Mouse (Mus musculus) MEL (cell line): ENCODE data around the gene Vars. TPM values are rescaled to one million over a fixed set of nuclear protein-coding genes. Genes with fewer than 3 reads are reported as not detected.

Experiments used
- DNase-seq: peaks from one replicate; pipeline ENCODE4 v3.0.0; 2011; ENCODE audit warnings: low read depth, low spot score
- H3K27ac ChIP-seq: 2 replicates; pipeline ENCODE4 v1.5.1; 2012; ENCODE audit warnings: low read depth, mild to moderate bottlenecking, control low read depth, low read length, moderate library complexity; ENCODE audit not compliant: control insufficient read depth
- H3K27me3 ChIP-seq, 2 experiments: fragments of 150-350 bp in 1 of 2; sonication (generic) in 1 of 2; 2 replicates each; pipeline ENCODE4 v1.6.1; 2012; ENCODE audit warnings: low read length in 2 of 2, mild to moderate bottlenecking in 2 of 2, improper control_type of control experiment in 1 of 2, moderate library complexity in 1 of 2; ENCODE audit not compliant: insufficient read depth in 2 of 2, control insufficient read depth in 1 of 2
- H3K36me3 ChIP-seq, 2 experiments: 2 replicates each; pipeline ENCODE4 v1.6.1; 2012 to 2014; ENCODE audit warnings: low read length in 2 of 2, improper control_type of control experiment in 1 of 2, inconsistent platforms in 1 of 2, mild to moderate bottlenecking in 1 of 2; ENCODE audit not compliant: insufficient read depth in 2 of 2, control insufficient read depth in 1 of 2
- H3K4me1 ChIP-seq, 2 experiments: fragments of 150-350 bp in 1 of 2; sonication (generic) in 1 of 2; 2 replicates each; pipeline ENCODE4 v1.6.1; 2012; ENCODE audit warnings: low read length in 2 of 2, improper control_type of control experiment in 1 of 2, mild to moderate bottlenecking in 1 of 2; ENCODE audit not compliant: insufficient read depth in 2 of 2, control insufficient read depth in 1 of 2
- H3K4me3 ChIP-seq, 2 experiments: fragments of 150-350 bp in 1 of 2; sonication (generic) in 1 of 2; 2 replicates each; pipeline ENCODE4 v1.5.1; 2012; ENCODE audit warnings: low read depth in 2 of 2, low read length in 2 of 2, mild to moderate bottlenecking in 2 of 2, moderate library complexity in 2 of 2, control low read depth in 1 of 2, improper control_type of control experiment in 1 of 2; ENCODE audit not compliant: control insufficient read depth in 1 of 2, insufficient read depth in 1 of 2
- H3K79me2 ChIP-seq: 2 replicates; pipeline ENCODE4 v1.6.1; 2012; ENCODE audit warnings: mild to moderate bottlenecking, low read length, moderate library complexity; ENCODE audit not compliant: control insufficient read depth, poor library complexity, insufficient read depth
- H3K9ac ChIP-seq: 2 replicates; pipeline ENCODE4 v1.6.1; 2012; ENCODE audit warnings: low read depth, mild to moderate bottlenecking, control low read depth, low read length, moderate library complexity; ENCODE audit not compliant: control insufficient read depth, poor library complexity, severe bottlenecking
- H3K9me3 ChIP-seq: fragments of 150-350 bp; sonication (generic); replicated peaks from 2 replicates; pipeline ENCODE4 v1.6.1; 2012; ENCODE audit warnings: mild to moderate bottlenecking, low read length, improper control_type of control experiment, moderate library complexity; ENCODE audit not compliant: insufficient read depth
- BHLHE40 ChIP-seq: IDR thresholded peaks from 2 replicates; pipeline ENCODE4 v1.6.1; 2012; ENCODE audit warnings: low read depth, mild to moderate bottlenecking, inconsistent platforms, low read length, improper control_type of control experiment, borderline replicate concordance
- CTCF ChIP-seq, 3 experiments: IDR thresholded peaks in 2 of 3; conservative IDR thresholded peaks in 1 of 3; 2 replicates each; pipeline ENCODE4 v1.5.1; 2011 to 2012; ENCODE audit warnings: low read length in 3 of 3, low read depth in 2 of 3, mild to moderate bottlenecking in 2 of 3, improper control_type of control experiment in 1 of 3, inconsistent platforms in 1 of 3, mixed read lengths in 1 of 3, moderate library complexity in 1 of 3; ENCODE audit not compliant: control insufficient read depth in 1 of 3, insufficient read depth in 1 of 3, poor library complexity in 1 of 3, severe bottlenecking in 1 of 3
- EP300 ChIP-seq, 2 experiments: IDR thresholded peaks; 2 replicates each; pipeline ENCODE4 v1.6.1; 2011; ENCODE audit warnings: improper control_type of control experiment in 2 of 2, low read length in 2 of 2, low read depth in 1 of 2, mild to moderate bottlenecking in 1 of 2
- ETS1 ChIP-seq: IDR thresholded peaks from 2 replicates; pipeline ENCODE4 v1.6.1; 2012; ENCODE audit warnings: low read depth, mild to moderate bottlenecking, inconsistent platforms, low read length, improper control_type of control experiment, moderate library complexity
- GABPA ChIP-seq: IDR thresholded peaks from 2 replicates; pipeline ENCODE4 v1.6.1; 2012; ENCODE audit warnings: low read depth, mild to moderate bottlenecking, inconsistent platforms, low read length, improper control_type of control experiment, moderate library complexity
- GATA1 ChIP-seq: IDR thresholded peaks from 2 replicates; pipeline ENCODE4 v1.6.1; 2011; ENCODE audit warnings: low read depth, low read length, improper control_type of control experiment
- KAT2A ChIP-seq: conservative IDR thresholded peaks from 2 replicates; pipeline ENCODE4 v1.6.1; 2012; ENCODE audit warnings: low read depth, low read length, improper control_type of control experiment, inconsistent platforms
- MAX ChIP-seq: IDR thresholded peaks from 2 replicates; pipeline ENCODE4 v1.6.1; 2011; ENCODE audit warnings: low read length, improper control_type of control experiment
- MAZ ChIP-seq: IDR thresholded peaks from 2 replicates; pipeline ENCODE4 v1.6.1; 2012; ENCODE audit warnings: low read depth, mild to moderate bottlenecking, inconsistent platforms, low read length, improper control_type of control experiment
- MEF2A ChIP-seq: IDR thresholded peaks from 2 replicates; pipeline ENCODE4 v1.6.1; 2014; ENCODE audit warnings: low read depth, mild to moderate bottlenecking, inconsistent platforms, low read length, improper control_type of control experiment; ENCODE audit not compliant: poor library complexity, insufficient replicate concordance, severe bottlenecking; ENCODE audit errors: extremely low read depth
- MYB ChIP-seq: IDR thresholded peaks from 2 replicates; pipeline ENCODE4 v1.6.1; 2011; ENCODE audit warnings: mild to moderate bottlenecking, low read depth, low read length, improper control_type of control experiment
- MYC ChIP-seq: IDR thresholded peaks from 2 replicates; pipeline ENCODE4 v1.6.1; 2011; ENCODE audit warnings: low read depth, mild to moderate bottlenecking, low read length, improper control_type of control experiment, moderate library complexity
- NELFE ChIP-seq: IDR thresholded peaks from 2 replicates; pipeline ENCODE4 v1.6.1; 2011; ENCODE audit warnings: low read depth, low read length, improper control_type of control experiment
- NRF1 ChIP-seq: IDR thresholded peaks from 2 replicates; pipeline ENCODE4 v1.6.1; 2014; ENCODE audit warnings: low read depth, mild to moderate bottlenecking, inconsistent platforms, low read length, improper control_type of control experiment, moderate library complexity; ENCODE audit not compliant: poor library complexity, insufficient read depth, severe bottlenecking
- POLR2A ChIP-seq, 2 experiments: IDR thresholded peaks; 2 replicates each; pipeline ENCODE4 v1.6.1; 2011 to 2012; ENCODE audit warnings: low read length in 2 of 2, mild to moderate bottlenecking in 2 of 2, control low read depth in 1 of 2, improper control_type of control experiment in 1 of 2, low read depth in 1 of 2, moderate library complexity in 1 of 2; ENCODE audit not compliant: control insufficient read depth in 1 of 2, insufficient read depth in 1 of 2, poor library complexity in 1 of 2
- POLR2AphosphoS5 ChIP-seq: IDR thresholded peaks from 2 replicates; pipeline ENCODE4 v1.6.1; 2012; ENCODE audit warnings: low read depth, borderline replicate concordance, mild to moderate bottlenecking, inconsistent platforms, low read length, moderate library complexity, mixed read lengths
- RAD21 ChIP-seq: IDR thresholded peaks from 2 replicates; pipeline ENCODE4 v1.6.1; 2011; ENCODE audit warnings: mild to moderate bottlenecking, low read depth, low read length, improper control_type of control experiment
- SIN3A ChIP-seq: IDR thresholded peaks from 2 replicates; pipeline ENCODE4 v1.6.1; 2012; ENCODE audit warnings: low read length, improper control_type of control experiment, inconsistent platforms
- SMC3 ChIP-seq: IDR thresholded peaks from 2 replicates; pipeline ENCODE4 v1.6.1; 2011; ENCODE audit warnings: low read depth, low read length, improper control_type of control experiment
- TAL1 ChIP-seq: IDR thresholded peaks from 2 replicates; pipeline ENCODE4 v1.6.1; 2012; ENCODE audit warnings: mild to moderate bottlenecking, inconsistent platforms, low read length, moderate library complexity, mixed read lengths
- UBTF ChIP-seq: IDR thresholded peaks from 2 replicates; pipeline ENCODE4 v1.6.1; 2012; ENCODE audit warnings: low read depth, mild to moderate bottlenecking, inconsistent platforms, low read length, improper control_type of control experiment, moderate library complexity, borderline replicate concordance; ENCODE audit not compliant: insufficient read depth
- ZKSCAN1 ChIP-seq: IDR thresholded peaks from 2 replicates; pipeline ENCODE4 v1.6.1; 2012; ENCODE audit warnings: low read depth, mild to moderate bottlenecking, inconsistent platforms, low read length, improper control_type of control experiment, moderate library complexity
- ZMIZ1 ChIP-seq: IDR thresholded peaks from 2 replicates; pipeline ENCODE4 v1.6.1; 2012; ENCODE audit warnings: low read depth, mild to moderate bottlenecking, inconsistent platforms, low read length, improper control_type of control experiment, moderate library complexity
- ZNF384 ChIP-seq: IDR thresholded peaks from 2 replicates; pipeline ENCODE4 v1.6.1; 2012; ENCODE audit warnings: low read depth, mild to moderate bottlenecking, inconsistent platforms, low read length, improper control_type of control experiment
- polyA plus RNA-seq, 2 experiments: library from polyadenylated mRNA; stranded (reverse) in 1 of 2; unstranded in 1 of 2; fragments of >175 nt in 1 of 2; fragments of >200 nt in 1 of 2; gene quantifications; 2 replicates each; pipeline versions ENCODE4 v1.2.1 to v1.2.4; 2012; ENCODE audit warnings: low replicate concordance in 2 of 2, low read depth in 1 of 2; ENCODE audit not compliant: insufficient read length in 2 of 2, insufficient read depth in 1 of 2, missing spikeins in 1 of 2
- total RNA-seq: library from RNA; depleted of rRNA; stranded (reverse); fragments of 300-350 nt; gene quantifications from 2 replicates; pipeline ENCODE4 v1.2.3, GENCODE M21; 2012

Gene Vars
- total and polyA plus RNA-seq, 3 experiments: 149 to 251 TPM; not detected in 1

- TF ChIP-seq MYC: 0 out of 2 replicates have a peak, but pooled peaks have one; percentile 51
Measured at GRCm38 (mm10) chr17:35027277-35028068, 26.7 kb downstream of the Vars start, which contains the start of gene Sapcd1 (continued).

DNA sequence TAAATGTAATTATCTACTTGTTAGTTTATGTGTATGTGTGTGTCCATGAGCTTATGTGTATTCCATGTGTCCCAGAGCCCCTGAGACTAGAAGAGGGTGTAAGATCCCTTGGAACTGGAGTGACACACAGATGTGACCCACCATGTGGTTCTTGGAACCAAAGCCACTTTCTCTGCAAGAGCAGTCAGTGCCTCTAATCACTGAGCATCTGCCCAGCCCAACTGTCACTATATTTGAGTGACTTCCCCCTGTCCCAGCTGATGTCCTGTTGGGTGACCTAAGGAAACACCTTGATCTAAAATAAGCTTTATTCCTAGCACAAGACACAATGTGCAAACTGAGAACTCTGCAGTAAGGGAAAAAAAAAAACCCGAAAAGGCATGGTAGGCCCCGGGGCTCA, 27.5 kb downstream of the Vars start:
- no peak for TF ChIP-seq SMC3
- no peak for TF ChIP-seq CTCF (IDR thresholded peaks at IDR 0.05 in 2 of 3, conservative IDR thresholded peaks at IDR 0.05 in 1 of 3; ENCODE audit: control insufficient read depth in 1 of 3, insufficient read depth in 1 of 3, low read depth in 2 of 3, low read length in 3 of 3, poor library complexity in 1 of 3, severe bottlenecking in 1 of 3)
- TF ChIP-seq EP300 (IDR thresholded peaks at IDR 0.05; ENCODE audit: low read depth in 1 of 2, low read length in 2 of 2): peak; percentile 39 to 74
- no peak for TF ChIP-seq MYC
- no peak for TF ChIP-seq ZNF384
- no peak for TF ChIP-seq NELFE
- peak; percentile 45 for TF ChIP-seq SIN3A
- TF ChIP-seq UBTF: no peak
- TF ChIP-seq KAT2A: no peak
- TF ChIP-seq MEF2A: no peak
- TF ChIP-seq MAX: 0 out of 2 replicates have a peak, but pooled peaks have one; percentile 11
- TF ChIP-seq POLR2A (IDR thresholded peaks at IDR 0.05; ENCODE audit: control insufficient read depth in 1 of 2, insufficient read depth in 1 of 2, low read depth in 1 of 2, low read length in 2 of 2, poor library complexity in 1 of 2): no peak
- no peak for TF ChIP-seq BHLHE40
- no peak for TF ChIP-seq GABPA
- no peak for TF ChIP-seq POLR2AphosphoS5
- TF ChIP-seq NRF1: no peak
- TF ChIP-seq TAL1: peak; percentile 68
- TF ChIP-seq RAD21: no peak
- TF ChIP-seq ZMIZ1: no peak
- no peak for TF ChIP-seq ZKSCAN1
- TF ChIP-seq GATA1: peak; percentile 42; the same call in 1 of the 2 replicates
- peak; percentile 57; the same call in 1 of the 2 replicates for TF ChIP-seq MYB
- peak; percentile 81 for TF ChIP-seq ETS1
- TF ChIP-seq MAZ: no peak
- Histone ChIP-seq H3K27ac (peak overlapping the region; percentile 85), H3K9me3 (no peaks in the 10 kb centered on the region), H3K79me2 (peaks cover 36% of the 10 kb centered on the region), H3K4me1 (peaks cover 9 to 40% of the 10 kb centered on the region in 2 experiments; a peak in 3 of 4 replicates), H3K9ac (peak overlapping the region; percentile 77), H3K4me3 (no peak overlapping the region), H3K27me3 (no peaks in the 10 kb centered on the region), H3K36me3 (peaks cover 0 to 34% of the 10 kb centered on the region in 2 experiments; a peak in 2 of 4 replicates)
- peak; percentile 58 for DNase-seq
